Mouse (Mus musculus): ENCODE data around the gene Pon2.

The Pon2 gene

DNA sequence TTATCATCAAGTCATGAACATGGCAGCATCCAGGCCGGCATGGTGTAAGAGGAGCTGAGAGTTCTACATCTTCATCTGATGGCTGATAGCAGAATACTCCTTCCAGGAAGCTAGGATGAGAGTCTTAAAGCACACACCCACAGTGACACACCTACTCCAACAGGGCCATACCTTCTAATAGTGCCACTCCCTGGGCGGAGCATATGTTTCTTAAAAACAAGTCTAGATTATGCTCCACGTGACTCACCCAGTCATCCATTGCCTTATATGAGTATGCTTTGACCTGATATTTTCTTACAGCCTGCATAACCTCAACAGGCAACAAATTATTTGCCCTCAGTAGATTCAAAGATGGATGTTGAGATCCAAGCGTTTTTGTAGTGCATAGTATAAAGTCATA is 80.1 kb downstream of the Pon2 start:
- DNase-seq = no peak
